Mouse (Mus musculus): ENCODE results near the gene Grhl1. TPM values are rescaled to one million over a fixed set of nuclear protein-coding genes. Genes with fewer than 3 reads are reported as not detected.

The Grhl1 gene
- polyA plus RNA-seq, 1 experiment from 2014 or later = 4.5 TPM

- H3K36me3 ChIP-seq = peaks cover 15% of the 10 kb centered on the region; the same call in 1 of the 2 replicates
- no peaks in the 10 kb centered on the region for H3K27me3 ChIP-seq (replicated peaks)
- peaks cover 18% of the 10 kb centered on the region for H3K4me1 ChIP-seq (replicated peaks)
- H3K4me3 ChIP-seq = no peak overlapping the region
- no peak overlapping the region for H3K27ac ChIP-seq (ENCODE audit: poor library complexity, severe bottlenecking)
- no peaks in the 10 kb centered on the region for H3K9me3 ChIP-seq (replicated peaks)
- H3K4me2 ChIP-seq = no peak overlapping the region
- no peak for ATAC-seq (ENCODE audit: insufficient number of reproducible peaks, low FRiP score)
- no peak overlapping the region for H3K9ac ChIP-seq
- WGBS = 82% methylated on average over 9 of the region's 9 CpGs
Observed at GRCm38 (mm10) chr12:24592055-24592454, 20.0 kb downstream of the Grhl1 start.

- 16% methylated on average over 22 of the region's 22 CpGs for WGBS
- Histone ChIP-seq H3K9ac (0 out of 2 replicates have a peak overlapping the region, but pooled peaks have one; percentile 29), H3K9me3 (replicated peaks) (no peaks in the 10 kb centered on the region), H3K4me3 (peak overlapping the region; percentile 30), H3K27me3 (replicated peaks) (no peaks in the 10 kb centered on the region), H3K36me3 (peaks cover 13% of the 10 kb centered on the region; the same call in 1 of the 2 replicates), H3K4me1 (replicated peaks) (peaks cover 18% of the 10 kb centered on the region), H3K27ac (ENCODE audit: poor library complexity, severe bottlenecking) (no peak overlapping the region), H3K4me2 (peak overlapping the region; percentile 63)
- ATAC-seq (ENCODE audit: insufficient number of reproducible peaks, low FRiP score) = peak; percentile 36; the same call in 1 of the 2 replicates
Observed at GRCm38 (mm10) chr12:24592956-24593672, 21.0 kb downstream of the Grhl1 start.

- WGBS = 74% methylated on average over 6 of the region's 6 CpGs
- Histone ChIP-seq H3K36me3 (peaks cover 4% of the 10 kb centered on the region; the same call in 1 of the 2 replicates), H3K4me1 (replicated peaks) (peaks cover 12% of the 10 kb centered on the region), H3K4me3 (no peak overlapping the region), H3K27me3 (replicated peaks) (no peaks in the 10 kb centered on the region), H3K4me2 (no peak overlapping the region), H3K27ac (ENCODE audit: poor library complexity, severe bottlenecking) (no peak overlapping the region), H3K9ac (no peak overlapping the region), H3K9me3 (replicated peaks) (no peaks in the 10 kb centered on the region)
- no peak for ATAC-seq (ENCODE audit: insufficient number of reproducible peaks, low FRiP score)
Observed at GRCm38 (mm10) chr12:24597376-24597775, 25.3 kb downstream of the Grhl1 start.

- Histone ChIP-seq H3K4me1 (replicated peaks) (no peaks in the 10 kb centered on the region), H3K4me2 (no peak overlapping the region), H3K9me3 (replicated peaks) (no peaks in the 10 kb centered on the region), H3K36me3 (peaks cover 9% of the 10 kb centered on the region), H3K4me3 (no peak overlapping the region), H3K27ac (ENCODE audit: poor library complexity, severe bottlenecking) (no peak overlapping the region), H3K9ac (no peak overlapping the region), H3K27me3 (replicated peaks) (no peaks in the 10 kb centered on the region)
- 67% methylated on average over 8 of the region's 8 CpGs for WGBS
- ATAC-seq (ENCODE audit: insufficient number of reproducible peaks, low FRiP score) = no peak
Observed at GRCm38 (mm10) chr12:24599366-24599895, 27.3 kb downstream of the Grhl1 start.

- Histone ChIP-seq H3K27me3 (replicated peaks) (no peaks in the 10 kb centered on the region), H3K4me3 (no peak overlapping the region), H3K27ac (ENCODE audit: poor library complexity, severe bottlenecking) (no peak overlapping the region), H3K4me2 (no peak overlapping the region), H3K4me1 (replicated peaks) (no peaks in the 10 kb centered on the region), H3K36me3 (peaks cover 13% of the 10 kb centered on the region), H3K9ac (no peak overlapping the region), H3K9me3 (replicated peaks) (no peaks in the 10 kb centered on the region)
- ATAC-seq (ENCODE audit: insufficient number of reproducible peaks, low FRiP score) = no peak
- 78% methylated on average over 7 of the region's 7 CpGs for WGBS
Observed at GRCm38 (mm10) chr12:24600074-24600473, 28.0 kb downstream of the Grhl1 start.

GRCm38 (mm10) chr12:24600806-24601205, 28.7 kb downstream of the Grhl1 start:
- no peak overlapping the region for H3K9ac ChIP-seq
- peaks cover 13% of the 10 kb centered on the region for H3K36me3 ChIP-seq
- H3K4me2 ChIP-seq = no peak overlapping the region
- no peaks in the 10 kb centered on the region for H3K4me1 ChIP-seq (replicated peaks)
- ATAC-seq (ENCODE audit: insufficient number of reproducible peaks, low FRiP score) = peak; percentile 52
- no peaks in the 10 kb centered on the region for H3K9me3 ChIP-seq (replicated peaks)
- H3K4me3 ChIP-seq = no peak overlapping the region
- 6% methylated on average over 9 of the region's 9 CpGs for WGBS
- no peak overlapping the region for H3K27ac ChIP-seq (ENCODE audit: poor library complexity, severe bottlenecking)
- H3K27me3 ChIP-seq (replicated peaks) = no peaks in the 10 kb centered on the region

GRCm38 (mm10) chr12:24603266-24603665, 31.2 kb downstream of the Grhl1 start:
- H3K36me3 ChIP-seq = peaks cover 25% of the 10 kb centered on the region
- H3K4me3 ChIP-seq = no peak overlapping the region
- H3K4me1 ChIP-seq (replicated peaks) = no peaks in the 10 kb centered on the region
- 31% methylated on average over 2 of the region's 2 CpGs for WGBS
- no peaks in the 10 kb centered on the region for H3K27me3 ChIP-seq (replicated peaks)
- no peak overlapping the region for H3K9ac ChIP-seq
- H3K9me3 ChIP-seq (replicated peaks) = no peaks in the 10 kb centered on the region
- ATAC-seq (ENCODE audit: insufficient number of reproducible peaks, low FRiP score) = no peak
- no peak overlapping the region for H3K27ac ChIP-seq (ENCODE audit: poor library complexity, severe bottlenecking)
- H3K4me2 ChIP-seq = no peak overlapping the region

GRCm38 (mm10) chr12:24606166-24606565, 34.1 kb downstream of the Grhl1 start:
- no peak overlapping the region for H3K27ac ChIP-seq (ENCODE audit: poor library complexity, severe bottlenecking)

GRCm38 (mm10) chr12:24612591-24612990, 40.5 kb downstream of the Grhl1 start:
- Histone ChIP-seq H3K4me2 (no peak overlapping the region), H3K4me3 (no peak overlapping the region), H3K27ac (ENCODE audit: poor library complexity, severe bottlenecking) (no peak overlapping the region), H3K9me3 (replicated peaks) (no peaks in the 10 kb centered on the region), H3K27me3 (replicated peaks) (no peaks in the 10 kb centered on the region), H3K36me3 (peaks cover 74% of the 10 kb centered on the region), H3K9ac (no peak overlapping the region), H3K4me1 (replicated peaks) (no peaks in the 10 kb centered on the region)
- 74% methylated on average over 6 of the region's 6 CpGs for WGBS
- ATAC-seq (ENCODE audit: insufficient number of reproducible peaks, low FRiP score) = no peak

More at GRCm38 (mm10) chr12:24606166-24606565, 34.1 kb downstream of the Grhl1 start:
- no peaks in the 10 kb centered on the region for H3K9me3 ChIP-seq (replicated peaks)
- H3K4me2 ChIP-seq = no peak overlapping the region
- no peaks in the 10 kb centered on the region for H3K27me3 ChIP-seq (replicated peaks)
- H3K4me1 ChIP-seq (replicated peaks) = no peaks in the 10 kb centered on the region
- H3K4me3 ChIP-seq = no peak overlapping the region
- no peak for ATAC-seq (ENCODE audit: insufficient number of reproducible peaks, low FRiP score)
- H3K9ac ChIP-seq = no peak overlapping the region
- 71% methylated on average over 10 of the region's 10 CpGs for WGBS
- peaks cover 51% of the 10 kb centered on the region for H3K36me3 ChIP-seq

- H3K27ac ChIP-seq (ENCODE audit: poor library complexity, severe bottlenecking) = no peak overlapping the region
- H3K9ac ChIP-seq = no peak overlapping the region
- whole genome bisulfite sequencing = 85% methylated on average over 17 of the region's 17 CpGs
- H3K36me3 ChIP-seq = peaks cover 60% of the 10 kb centered on the region
- no peak for ATAC-seq (ENCODE audit: insufficient number of reproducible peaks, low FRiP score)
- no peaks in the 10 kb centered on the region for H3K4me1 ChIP-seq (replicated peaks)
- no peaks in the 10 kb centered on the region for H3K27me3 ChIP-seq (replicated peaks)
- no peaks in the 10 kb centered on the region for H3K9me3 ChIP-seq (replicated peaks)
- no peak overlapping the region for H3K4me3 ChIP-seq
- no peak overlapping the region for H3K4me2 ChIP-seq
Observed at GRCm38 (mm10) chr12:24614452-24615075, 42.5 kb downstream of the Grhl1 start.

GRCm38 (mm10) chr12:24615140-24615539, 43.1 kb downstream of the Grhl1 start:
- H3K9me3 ChIP-seq (replicated peaks) = no peaks in the 10 kb centered on the region
- no peak for ATAC-seq (ENCODE audit: insufficient number of reproducible peaks, low FRiP score)
- no peak overlapping the region for H3K4me3 ChIP-seq
- no peak overlapping the region for H3K27ac ChIP-seq (ENCODE audit: poor library complexity, severe bottlenecking)
- H3K36me3 ChIP-seq = peaks cover 55% of the 10 kb centered on the region
- no peaks in the 10 kb centered on the region for H3K27me3 ChIP-seq (replicated peaks)
- H3K4me1 ChIP-seq (replicated peaks) = no peaks in the 10 kb centered on the region
- no peak overlapping the region for H3K9ac ChIP-seq
- H3K4me2 ChIP-seq = no peak overlapping the region
- WGBS = 52% methylated on average over 3 of the region's 3 CpGs

Measured in heart, embryonic 12.5 days (tissue).